Mouse (Mus musculus): Measurements from ENCODE around the gene Zfyve19.

Gene Zfyve19

DNA sequence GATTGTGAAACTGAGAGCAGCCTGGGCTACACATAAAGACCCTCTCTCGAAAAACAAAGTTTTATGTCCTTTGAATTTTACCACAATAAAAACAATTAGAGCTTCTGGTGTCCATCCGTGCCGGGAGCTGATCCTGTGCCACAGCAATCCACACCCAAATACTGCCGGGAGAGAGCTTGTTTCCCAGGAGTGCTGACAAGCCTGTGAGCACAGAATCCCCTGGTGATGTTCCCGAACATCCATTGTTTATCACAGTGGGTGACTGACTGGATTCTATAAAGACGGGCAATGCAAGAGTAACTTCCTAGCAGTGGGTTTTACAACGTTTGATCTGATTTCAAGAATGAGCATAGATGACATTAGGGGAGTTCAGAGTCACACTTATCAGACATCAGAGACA is 46.6 kb downstream of the Zfyve19 start:
- DNase-seq, result no peak

DNA sequence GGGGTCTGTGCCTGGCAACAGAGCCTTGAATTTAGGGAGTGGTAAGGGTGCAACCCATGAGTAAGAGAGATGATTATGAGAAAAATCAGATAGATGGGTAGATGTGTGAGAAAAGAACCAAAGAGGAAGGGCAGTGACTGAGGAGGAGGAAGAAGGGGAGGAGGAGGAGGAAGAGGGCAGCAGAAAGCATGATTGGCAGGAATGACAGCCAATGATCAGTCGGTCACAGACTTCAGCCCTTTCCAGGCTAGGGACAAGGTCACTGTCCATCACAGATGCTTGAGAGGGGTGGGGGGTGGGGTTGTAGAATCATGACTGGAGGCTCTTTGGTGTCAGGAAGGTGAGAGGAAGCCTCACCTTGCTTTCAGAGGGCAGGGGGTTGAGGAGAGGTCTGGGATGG is 52.1 kb downstream of the Zfyve19 start:
- no peak for DNase-seq

GRCm38 (mm10) chr2:119261326-119261725 is 52.9 kb downstream of the Zfyve19 start:
- DNase-seq, result no peak

- DNase-seq, result no peak
Observed at GRCm38 (mm10) chr2:119262978-119263377, 54.6 kb downstream of the Zfyve19 start.

DNA sequence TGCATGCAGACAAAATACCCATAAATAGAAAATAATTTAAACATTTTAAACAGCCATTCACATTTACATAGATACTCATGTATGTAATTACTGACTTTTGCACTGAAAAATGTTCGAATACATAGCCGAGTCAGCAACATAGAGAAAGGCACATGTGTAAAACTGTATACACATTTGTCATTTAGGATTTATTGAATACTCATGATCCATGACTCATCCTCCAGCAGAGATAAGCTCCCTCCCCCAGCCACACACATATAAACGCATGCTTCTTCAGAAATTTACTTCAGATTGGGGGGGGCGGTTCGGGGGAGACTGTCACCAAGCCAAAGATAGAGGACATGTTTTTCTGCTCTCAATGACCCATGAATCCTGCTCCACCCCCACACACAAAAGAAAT is 55.4 kb downstream of the Zfyve19 start:
- no peak for DNase-seq

All from thymus, postnatal 36 days (tissue).